Mouse (Mus musculus): ENCODE measurements at regions not wholly inside any gene's neighbourhood (a gene's known extent, or its start where the extent isn't known, plus 50 kb on each side); places are given as distances from the start of the nearest gene placed in this dataset.

DNA sequence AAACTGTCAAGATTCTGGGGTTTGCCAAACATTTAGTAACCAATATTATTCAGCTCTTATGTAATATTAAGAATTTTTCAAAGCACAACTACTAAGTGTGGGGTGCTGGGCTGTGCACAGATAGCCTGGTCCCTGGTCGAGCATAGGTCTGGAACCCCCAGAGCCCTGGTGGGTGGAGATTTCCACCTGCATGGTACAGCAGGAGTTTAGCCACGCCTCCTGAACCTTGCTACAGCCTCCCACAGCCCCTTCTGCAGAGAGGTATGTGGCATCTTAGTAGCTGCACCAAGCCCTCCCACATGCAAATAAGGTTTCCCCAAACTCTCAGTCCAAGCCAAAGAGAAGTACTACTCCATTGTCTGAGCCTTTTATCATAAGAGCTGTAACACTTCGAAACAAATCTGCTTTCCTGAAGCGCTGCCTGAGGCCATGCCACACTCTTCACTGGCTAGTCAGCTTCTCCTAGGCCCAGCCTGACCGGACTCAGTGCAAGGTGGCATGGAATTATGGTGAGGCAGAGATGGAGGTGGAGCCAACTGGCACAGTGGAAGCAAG is 116.1 kb downstream of the Ube2e3 start:
- ATAC-seq, result no peak
- no peak overlapping the region for H3K4me3 ChIP-seq (replicated peaks; ENCODE audit: low read length)
- H3K4me2 ChIP-seq (ENCODE audit: low read length), result no peak overlapping the region
- H3K4me1 ChIP-seq (replicated peaks; ENCODE audit: control insufficient read depth, insufficient read depth, low read length), result peaks cover 8% of the 10 kb centered on the region
- H3K27ac ChIP-seq (ENCODE audit: low read length), result no peak overlapping the region
- H3K36me3 ChIP-seq (ENCODE audit: control insufficient read depth, insufficient read depth), result no peaks in the 10 kb centered on the region
- WGBS, result 41% methylated on average over 5 of the region's 5 CpGs
- H3K9ac ChIP-seq (replicated peaks; ENCODE audit: low read depth, low read length), result no peak overlapping the region
- H3K9me3 ChIP-seq (ENCODE audit: control insufficient read depth, low read length), result no peaks in the 10 kb centered on the region
- no peaks in the 10 kb centered on the region for H3K27me3 ChIP-seq (replicated peaks; ENCODE audit: control insufficient read depth, insufficient read depth, low read length)

DNA sequence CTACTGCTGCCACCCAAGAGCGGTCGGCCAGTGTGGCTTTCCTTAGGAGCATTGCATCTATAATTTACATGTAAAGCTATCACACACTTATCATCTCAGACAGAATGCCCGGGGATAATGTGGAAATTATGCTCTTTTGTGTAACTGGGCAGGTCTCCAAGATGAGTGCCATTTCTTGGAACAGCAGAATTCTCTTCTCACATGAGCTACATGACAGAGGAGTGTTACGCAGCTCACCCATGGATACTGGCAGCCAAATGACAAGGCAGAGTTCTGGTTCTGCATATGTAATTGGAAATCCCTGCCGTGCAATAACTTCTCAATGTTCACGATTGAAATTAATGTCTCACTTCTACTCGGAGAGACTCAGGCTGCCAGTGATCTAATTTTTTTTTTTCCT is 119.1 kb downstream of the Ube2e3 start:
- Histone ChIP-seq H3K4me2 (ENCODE audit: low read length) (no peak overlapping the region), H3K4me1 (replicated peaks; ENCODE audit: control insufficient read depth, insufficient read depth, low read length) (peaks cover 8% of the 10 kb centered on the region), H3K9me3 (ENCODE audit: control insufficient read depth, low read length) (no peaks in the 10 kb centered on the region), H3K36me3 (ENCODE audit: control insufficient read depth, insufficient read depth) (no peaks in the 10 kb centered on the region), H3K4me3 (replicated peaks; ENCODE audit: low read length) (no peak overlapping the region), H3K9ac (replicated peaks; ENCODE audit: low read depth, low read length) (no peak overlapping the region), H3K27me3 (replicated peaks; ENCODE audit: control insufficient read depth, insufficient read depth, low read length) (no peaks in the 10 kb centered on the region), H3K27ac (ENCODE audit: low read length) (no peak overlapping the region)
- 28% methylated on average over 7 of the region's 7 CpGs for WGBS
- ATAC-seq, result peak; percentile 94

DNA sequence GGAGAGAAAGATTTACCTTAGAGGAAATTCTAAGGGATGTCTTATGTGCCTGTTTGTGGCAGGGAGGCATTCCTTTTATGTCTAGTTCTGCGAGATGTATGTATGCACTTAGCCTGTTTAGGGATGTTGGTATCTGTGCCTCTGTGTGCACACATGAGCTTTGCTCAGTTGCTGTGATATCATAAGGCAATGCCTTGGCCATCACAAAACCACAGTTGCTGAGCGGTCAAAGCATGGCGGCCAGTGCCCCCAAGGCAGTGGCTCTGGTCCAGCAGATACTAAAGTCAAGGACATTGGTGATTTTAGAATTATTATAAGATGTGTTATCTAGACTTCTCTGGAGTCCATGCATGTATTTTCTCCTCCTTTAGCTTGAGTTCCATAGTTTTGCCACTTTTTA is 119.5 kb downstream of the Ube2e3 start:
- ATAC-seq, result peak; percentile 43
- Histone ChIP-seq H3K9me3 (ENCODE audit: control insufficient read depth, low read length) (no peaks in the 10 kb centered on the region), H3K27ac (ENCODE audit: low read length) (no peak overlapping the region), H3K4me2 (ENCODE audit: low read length) (no peak overlapping the region), H3K4me3 (replicated peaks; ENCODE audit: low read length) (no peak overlapping the region), H3K9ac (replicated peaks; ENCODE audit: low read depth, low read length) (no peak overlapping the region), H3K4me1 (replicated peaks; ENCODE audit: control insufficient read depth, insufficient read depth, low read length) (peaks cover 8% of the 10 kb centered on the region), H3K27me3 (replicated peaks; ENCODE audit: control insufficient read depth, insufficient read depth, low read length) (no peaks in the 10 kb centered on the region), H3K36me3 (ENCODE audit: control insufficient read depth, insufficient read depth) (no peaks in the 10 kb centered on the region)
- 95% methylated on average over 3 of the region's 3 CpGs for WGBS

DNA sequence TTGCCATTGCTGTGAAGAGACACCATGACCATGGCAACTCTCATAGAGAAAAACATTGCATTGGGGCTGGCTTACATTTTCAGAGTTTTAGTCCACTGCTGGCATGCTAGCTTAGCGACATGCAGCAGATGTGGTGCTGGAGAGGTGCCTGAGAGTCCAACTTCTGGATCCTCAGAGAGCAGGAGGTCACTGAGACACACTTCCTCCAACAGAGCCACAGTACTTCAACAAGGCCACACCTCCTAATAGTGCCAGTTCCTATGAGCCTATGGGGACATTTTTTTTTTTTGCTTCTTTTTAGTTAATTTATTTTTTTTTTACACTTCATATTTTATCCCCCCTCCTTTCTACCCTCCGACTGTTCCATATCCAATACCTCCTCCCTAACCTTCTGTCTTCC is 120.3 kb downstream of the Ube2e3 start:
- no peaks in the 10 kb centered on the region for H3K36me3 ChIP-seq (ENCODE audit: control insufficient read depth, insufficient read depth)
- H3K27me3 ChIP-seq (replicated peaks; ENCODE audit: control insufficient read depth, insufficient read depth, low read length), result no peaks in the 10 kb centered on the region
- H3K27ac ChIP-seq (ENCODE audit: low read length), result no peak overlapping the region
- 84% methylated on average over 2 of the region's 2 CpGs for WGBS
- H3K4me3 ChIP-seq (replicated peaks; ENCODE audit: low read length), result no peak overlapping the region
- no peak overlapping the region for H3K4me2 ChIP-seq (ENCODE audit: low read length)
- H3K9me3 ChIP-seq (ENCODE audit: control insufficient read depth, low read length), result no peaks in the 10 kb centered on the region
- no peak overlapping the region for H3K9ac ChIP-seq (replicated peaks; ENCODE audit: low read depth, low read length)
- no peak for ATAC-seq
- peaks cover 8% of the 10 kb centered on the region for H3K4me1 ChIP-seq (replicated peaks; ENCODE audit: control insufficient read depth, insufficient read depth, low read length)

DNA sequence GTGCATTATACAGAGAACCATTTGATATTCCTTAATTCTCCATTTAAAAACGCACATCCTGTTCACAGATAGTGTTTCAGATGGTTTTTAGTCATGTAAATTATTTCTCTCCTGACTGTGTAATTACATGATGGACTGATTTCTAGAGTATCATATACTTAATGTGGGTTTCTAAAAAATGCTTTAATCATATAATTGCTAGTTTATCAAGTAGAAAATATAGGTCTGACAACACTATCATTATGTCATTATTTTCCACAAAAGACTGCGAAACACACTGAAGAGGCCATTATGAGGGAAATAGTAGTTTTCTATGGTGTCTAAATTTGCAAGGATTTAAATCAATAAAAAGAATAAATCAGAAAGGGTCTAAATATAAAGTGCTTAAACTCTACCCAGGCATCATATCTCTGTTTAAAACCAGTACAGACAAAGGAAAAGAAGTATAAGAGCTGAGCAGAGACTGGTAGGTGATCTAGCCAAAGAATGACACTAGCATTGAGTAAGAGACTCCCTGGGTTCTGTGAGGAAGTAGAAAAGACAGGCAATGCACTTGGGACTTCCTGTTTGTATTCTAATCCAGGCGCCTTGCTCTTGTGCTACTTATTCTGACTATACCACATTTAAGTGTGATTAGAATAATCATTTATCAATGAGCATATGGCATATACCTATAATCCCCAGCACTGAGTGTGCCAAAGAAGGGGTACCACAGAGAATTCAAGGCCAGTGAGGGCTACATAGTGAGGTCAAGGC is 127.1 kb downstream of the Ube2e3 start:
- no peaks in the 10 kb centered on the region for H3K4me1 ChIP-seq (replicated peaks; ENCODE audit: control insufficient read depth, insufficient read depth, low read length)
- H3K27ac ChIP-seq (ENCODE audit: low read length), result no peak overlapping the region
- no peak overlapping the region for H3K9ac ChIP-seq (replicated peaks; ENCODE audit: low read depth, low read length)
- H3K27me3 ChIP-seq (replicated peaks; ENCODE audit: control insufficient read depth, insufficient read depth, low read length), result 0 out of 2 replicates have a peak, but pooled peaks cover 4% of the 10 kb centered on the region
- H3K9me3 ChIP-seq (ENCODE audit: control insufficient read depth, low read length), result no peaks in the 10 kb centered on the region
- ATAC-seq, result peak; percentile 70
- H3K36me3 ChIP-seq (ENCODE audit: control insufficient read depth, insufficient read depth), result no peaks in the 10 kb centered on the region
- H3K4me3 ChIP-seq (replicated peaks; ENCODE audit: low read length), result no peak overlapping the region
- 61% methylated on average over 3 of the region's 3 CpGs for WGBS
- H3K4me2 ChIP-seq (ENCODE audit: low read length), result no peak overlapping the region

DNA sequence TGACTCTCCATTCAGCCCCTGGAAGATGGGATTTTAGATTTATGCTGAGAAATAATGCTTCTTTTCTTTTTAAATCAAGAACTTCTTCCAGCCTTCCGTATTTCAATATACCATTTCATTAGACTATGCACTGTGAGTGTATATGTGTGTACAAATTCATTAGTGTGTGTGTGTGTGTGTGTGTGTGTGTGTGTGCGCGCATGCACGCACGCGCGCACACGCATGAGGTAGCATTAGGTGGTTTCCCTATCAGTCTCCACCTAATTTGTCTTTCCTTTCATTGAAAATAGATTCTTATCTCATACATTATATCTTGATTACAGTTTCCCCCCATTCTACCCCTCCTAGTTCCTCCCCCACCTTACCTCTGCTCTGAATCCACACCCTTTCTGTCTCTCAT is 130.7 kb downstream of the Ube2e3 start:
- peaks cover 4% of the 10 kb centered on the region; the same call in 1 of the 2 replicates for H3K27me3 ChIP-seq (replicated peaks; ENCODE audit: control insufficient read depth, insufficient read depth, low read length)
- no peaks in the 10 kb centered on the region for H3K36me3 ChIP-seq (ENCODE audit: control insufficient read depth, insufficient read depth)
- no peaks in the 10 kb centered on the region for H3K4me1 ChIP-seq (replicated peaks; ENCODE audit: control insufficient read depth, insufficient read depth, low read length)
- no peak for ATAC-seq
- no peak overlapping the region for H3K4me2 ChIP-seq (ENCODE audit: low read length)
- H3K9me3 ChIP-seq (ENCODE audit: control insufficient read depth, low read length), result no peaks in the 10 kb centered on the region
- WGBS, result 98% methylated on average over 8 of the region's 8 CpGs
- H3K4me3 ChIP-seq (replicated peaks; ENCODE audit: low read length), result no peak overlapping the region
- no peak overlapping the region for H3K9ac ChIP-seq (replicated peaks; ENCODE audit: low read depth, low read length)
- H3K27ac ChIP-seq (ENCODE audit: low read length), result no peak overlapping the region

DNA sequence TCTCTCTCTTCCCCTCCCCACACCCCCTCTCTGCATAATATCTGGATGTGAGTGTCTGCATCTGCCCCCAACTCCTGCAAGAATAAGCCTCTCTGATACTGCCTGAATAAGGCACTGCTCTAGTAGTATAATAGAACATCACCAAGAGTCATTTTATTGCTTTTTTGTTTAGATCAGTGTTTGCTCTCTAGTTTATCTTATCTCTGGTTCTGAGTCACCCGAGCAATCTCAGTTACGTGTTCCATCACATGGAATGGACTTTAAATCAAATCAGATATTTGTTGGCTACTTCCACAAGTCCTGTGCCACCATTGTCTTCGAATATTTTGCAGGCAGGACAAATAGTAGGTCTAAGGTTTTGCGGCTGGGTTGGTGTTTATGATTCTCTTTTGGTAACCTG is 131.5 kb downstream of the Ube2e3 start:
- Histone ChIP-seq H3K36me3 (ENCODE audit: control insufficient read depth, insufficient read depth) (no peaks in the 10 kb centered on the region), H3K9ac (replicated peaks; ENCODE audit: low read depth, low read length) (no peak overlapping the region), H3K4me2 (ENCODE audit: low read length) (no peak overlapping the region), H3K27ac (ENCODE audit: low read length) (no peak overlapping the region), H3K4me3 (replicated peaks; ENCODE audit: low read length) (no peak overlapping the region), H3K9me3 (ENCODE audit: control insufficient read depth, low read length) (no peaks in the 10 kb centered on the region), H3K4me1 (replicated peaks; ENCODE audit: control insufficient read depth, insufficient read depth, low read length) (no peaks in the 10 kb centered on the region), H3K27me3 (replicated peaks; ENCODE audit: control insufficient read depth, insufficient read depth, low read length) (peaks cover 4% of the 10 kb centered on the region; the same call in 1 of the 2 replicates)
- no peak for ATAC-seq
- 94% methylated on average over 4 of the region's 4 CpGs for WGBS

DNA sequence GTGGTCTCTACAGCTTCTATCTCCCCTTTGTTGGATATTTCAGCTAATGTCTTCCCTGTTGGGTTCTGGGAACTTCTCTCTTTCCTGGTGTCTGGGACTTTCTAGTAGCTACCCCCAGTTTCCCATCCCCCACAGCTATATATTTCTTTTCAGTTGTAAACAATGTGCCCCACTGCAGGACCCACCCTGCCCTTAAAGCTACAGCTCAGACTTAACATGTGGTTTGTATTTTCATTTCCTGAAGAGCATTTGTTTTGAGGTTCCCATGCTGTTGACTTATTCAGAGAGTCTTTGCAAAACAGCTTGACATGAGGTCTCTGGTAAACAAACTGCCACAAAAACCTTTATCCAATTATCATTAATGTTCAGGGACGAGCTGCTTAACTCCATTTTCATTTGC is 136.9 kb downstream of the Ube2e3 start:
- Histone ChIP-seq H3K4me1 (replicated peaks; ENCODE audit: control insufficient read depth, insufficient read depth, low read length) (no peaks in the 10 kb centered on the region), H3K4me2 (ENCODE audit: low read length) (no peak overlapping the region), H3K9ac (replicated peaks; ENCODE audit: low read depth, low read length) (no peak overlapping the region), H3K27ac (ENCODE audit: low read length) (no peak overlapping the region), H3K27me3 (replicated peaks; ENCODE audit: control insufficient read depth, insufficient read depth, low read length) (no peaks in the 10 kb centered on the region; the same call in 1 of the 2 replicates), H3K4me3 (replicated peaks; ENCODE audit: low read length) (no peak overlapping the region), H3K9me3 (ENCODE audit: control insufficient read depth, low read length) (no peaks in the 10 kb centered on the region), H3K36me3 (ENCODE audit: control insufficient read depth, insufficient read depth) (no peaks in the 10 kb centered on the region)
- 23% methylated on average over 1 of the region's 1 CpGs for WGBS
- ATAC-seq, result no peak

DNA sequence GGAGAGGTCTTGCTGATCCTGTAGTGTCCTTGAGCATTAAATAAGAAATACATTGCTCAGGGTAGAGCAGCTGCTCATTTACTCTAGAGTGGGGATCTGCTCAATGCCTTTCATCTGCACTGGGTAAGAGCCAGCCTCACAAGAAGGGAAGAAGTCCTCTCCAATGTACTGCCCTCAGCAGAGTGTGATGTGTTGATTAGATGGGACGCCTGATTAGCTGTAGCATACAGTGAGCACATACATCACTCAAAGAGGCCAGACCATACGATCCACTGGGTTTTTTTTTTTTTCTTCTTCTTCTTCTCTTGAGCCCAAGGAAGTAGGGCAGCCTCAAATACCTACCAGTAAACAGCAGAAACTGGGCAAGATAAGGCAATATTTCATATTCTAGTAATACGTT is 140.7 kb downstream of the Ube2e3 start:
- ATAC-seq, result no peak
- Histone ChIP-seq H3K4me2 (ENCODE audit: low read length) (no peak overlapping the region), H3K27ac (ENCODE audit: low read length) (no peak overlapping the region), H3K9ac (replicated peaks; ENCODE audit: low read depth, low read length) (no peak overlapping the region), H3K9me3 (ENCODE audit: control insufficient read depth, low read length) (no peaks in the 10 kb centered on the region), H3K36me3 (ENCODE audit: control insufficient read depth, insufficient read depth) (no peaks in the 10 kb centered on the region), H3K4me3 (replicated peaks; ENCODE audit: low read length) (no peak overlapping the region), H3K27me3 (replicated peaks; ENCODE audit: control insufficient read depth, insufficient read depth, low read length) (no peaks in the 10 kb centered on the region), H3K4me1 (replicated peaks; ENCODE audit: control insufficient read depth, insufficient read depth, low read length) (no peaks in the 10 kb centered on the region)
- 91% methylated on average over 3 of the region's 3 CpGs for WGBS

Data from forebrain, embryonic 16.5 days (tissue).